ENCODE assay signal across 14 mouse cellular contexts in the genomic region with DNA sequence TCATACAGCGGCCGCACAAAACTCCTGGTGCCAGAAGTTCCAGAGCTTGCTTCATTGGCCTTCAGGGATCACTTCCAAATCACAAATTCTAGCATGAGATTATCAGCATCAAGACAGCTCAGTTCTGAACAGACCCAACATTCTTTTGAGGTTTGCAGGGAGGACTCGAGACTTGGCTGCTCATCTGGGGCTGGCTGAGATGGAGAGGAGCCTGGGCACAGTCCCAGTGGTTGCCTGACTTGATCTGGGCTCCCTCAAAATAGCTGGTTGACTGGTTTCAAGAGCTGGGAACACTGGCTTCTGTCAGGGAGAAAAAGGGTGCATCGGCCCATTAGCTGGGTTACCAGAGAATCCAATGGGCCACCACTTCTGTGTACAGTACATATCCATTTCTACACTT. TPM values are rescaled to one million over a fixed set of nuclear protein-coding genes. Genes with fewer than 3 reads are reported as not detected.
DNase-seq lines count a peak whose midpoint lies in the region; ATAC-seq lines count a peak whose summit lies in the region.
"Had no signal": no experiment of that assay in that cellular context is flagged by ENCODE, and none has a peak within 500 bp of the region (broad histone marks: within the 10 kb centered on the region; RNA-seq: fewer than 3 reads in every experiment).

No protein-coding gene starts in this region.

- no peak for ATAC-seq in cerebellum, adult (ENCODE audit: insufficient number of reproducible peaks, low FRiP score, low TSS enrichment)
- ATAC-seq: activated CD4-positive, CD25-positive, alpha-beta regulatory T cell, adult 4 months had no signal

- DNase-seq in cerebellum, adult 9-10 months = peak; percentile 13
- peak; percentile 12 to 20 for DNase-seq in left cerebral cortex, postnatal 14 days (ENCODE audit: low spot score in 2 of 2)
- no peak for DNase-seq in left cerebral cortex, adult 8-10 months (ENCODE audit: low spot score in 2 of 2)
- DNase-seq in 3T3-L1 (ENCODE audit: low read depth, low spot score) = peak; percentile 11
- peak; percentile 48 for DNase-seq in gastrocnemius, postnatal 25 days
- no peak for DNase-seq in kidney, adult 18-20 months
- DNase-seq in urinary bladder, postnatal 25 days (ENCODE audit: low spot score) = no peak
- DNase-seq: B cell, adult 2 months had no signal

- intact Hi-C loops in left cerebral cortex, postnatal 14 days (cut with DNase I) = no loop called here

RNA-seq across cellular contexts. Expression of a gene that starts 1.1 kb away (rescaled TPM):
- not detected for total RNA-seq in left cerebral cortex, postnatal 14 days (2021)
- total RNA-seq in left cerebral cortex, adult 8-10 months (2022) = not detected
- not detected for total RNA-seq in gastrocnemius, postnatal 25 days (2021)
- total RNA-seq: granulocyte monocyte progenitor cell, adult 5-6 weeks; layer of hippocampus, adult 2 months; MEL; midbrain, postnatal 0 days had no signal

RNA-seq across cellular contexts. Expression of a gene that starts 3.8 kb away (rescaled TPM):
- total RNA-seq in left cerebral cortex, postnatal 14 days (2021) = not detected
- total RNA-seq in left cerebral cortex, adult 8-10 months (2022) = not detected
- total RNA-seq in gastrocnemius, postnatal 25 days (2021) = 10 to 100 TPM in 1 of 2 experiments, 1 to 10 TPM in 1; 5.7 to 20.3 TPM
- total RNA-seq: granulocyte monocyte progenitor cell, adult 5-6 weeks; layer of hippocampus, adult 2 months; MEL; midbrain, postnatal 0 days had no signal

RNA-seq across cellular contexts. Expression of a gene that starts 19.9 kb away (rescaled TPM):
- not detected for total RNA-seq in left cerebral cortex, postnatal 14 days (2021)
- not detected for total RNA-seq in left cerebral cortex, adult 8-10 months (2022)
- not detected for total RNA-seq in gastrocnemius, postnatal 25 days (2021)
- total RNA-seq: granulocyte monocyte progenitor cell, adult 5-6 weeks; layer of hippocampus, adult 2 months; MEL; midbrain, postnatal 0 days had no signal

RNA-seq across cellular contexts. Expression of a gene that starts 25.8 kb away (rescaled TPM):
- total RNA-seq in left cerebral cortex, postnatal 14 days (2021) = not detected
- total RNA-seq in left cerebral cortex, adult 8-10 months (2022) = not detected
- total RNA-seq in gastrocnemius, postnatal 25 days (2021) = not detected
- total RNA-seq: granulocyte monocyte progenitor cell, adult 5-6 weeks; layer of hippocampus, adult 2 months; MEL; midbrain, postnatal 0 days had no signal

RNA-seq across cellular contexts. Expression of a gene that starts 28.9 kb away (rescaled TPM):
- 1 to 10 TPM in 1 of 2 experiments, under 1 TPM in 1; 0.72 to 1.1 TPM for total RNA-seq in left cerebral cortex, postnatal 14 days (2021)
- 1 to 10 TPM in 2 of 4 experiments, under 1 TPM in 2; 0.46 to 1.2 (median 0.80) TPM for total RNA-seq in left cerebral cortex, adult 8-10 months (2022)
- 1 to 10 TPM; 3.9 to 8.5 TPM for total RNA-seq in gastrocnemius, postnatal 25 days (2021)
- total RNA-seq: MEL had no signal

Comparison
In these comparisons a context has a peak if more than half of its experiments do, and no peak if none do; other contexts are left out.
1. DNase-seq: peak in cerebellum, adult 9-10 months (single experiment), left cerebral cortex, postnatal 14 days (2 of 2), 3T3-L1 (single experiment) and gastrocnemius, postnatal 25 days (single experiment); none in left cerebral cortex, adult 8-10 months (0 of 2), kidney, adult 18-20 months (single experiment) and urinary bladder, postnatal 25 days (single experiment).
2. RNA of a gene that starts 3.8 kb away (total RNA-seq): 5.7 to 20.3 TPM in gastrocnemius, postnatal 25 days; not detected in left cerebral cortex, postnatal 14 days and not detected in left cerebral cortex, adult 8-10 months; every median in the first group is over 4 times any median in the second.